ENCODE assay signal across 8 mouse cellular contexts in genomic region chr1:86443386-86444172, GRCm38 (mm10). TPM values are rescaled to one million over a fixed set of nuclear protein-coding genes. Genes with fewer than 3 reads are reported as not detected.
A peak's percentile ranks its signal among the peaks of the same experiment; 100 is the strongest.
DNase-seq lines count a peak whose midpoint lies in the region; ATAC-seq and TF ChIP-seq lines count a peak whose summit lies in the region.

No protein-coding gene starts in this region.

- peaks cover 22 to 64% of the 10 kb centered on the region in 2 experiments for H3K4me1 ChIP-seq in CH12.LX (ENCODE audit: control insufficient read depth in 1 of 2, insufficient read depth in 2 of 2)
- peaks cover 52% of the 10 kb centered on the region for H3K4me1 ChIP-seq in forebrain, embryonic 12.5 days
- H3K4me1 ChIP-seq in limb, embryonic 11.5 days (ENCODE audit: control insufficient read depth, insufficient read depth, low read length), result peaks cover 16% of the 10 kb centered on the region; the same call in 1 of the 2 replicates
- H3K4me1 ChIP-seq in neural tube, embryonic 11.5 days (ENCODE audit: control insufficient read depth, insufficient read depth, low read length), result peaks cover 16% of the 10 kb centered on the region

- ATAC-seq in forebrain, embryonic 12.5 days (ENCODE audit: low FRiP score), result no peak
- ATAC-seq in limb, embryonic 11.5 days (ENCODE audit: insufficient number of reproducible peaks, low FRiP score, low TSS enrichment, low read depth), result no peak
- ATAC-seq in neural tube, embryonic 11.5 days (ENCODE audit: insufficient read depth, low FRiP score, low TSS enrichment), result no peak

- no peak for TF ChIP-seq RAD21 in CH12.LX (IDR thresholded peaks at IDR 0.05; ENCODE audit: low read depth, low read length)

- no peak for TF ChIP-seq POLR2A in CH12.LX (IDR thresholded peaks at IDR 0.05; ENCODE audit: low read depth, low read length)

- 53% methylated on average over 8 of the region's 8 CpGs for WGBS in forebrain, embryonic 12.5 days
- 61% methylated on average over 8 of the region's 8 CpGs for WGBS in limb, embryonic 11.5 days
- WGBS in neural tube, embryonic 11.5 days, result 59% methylated on average over 8 of the region's 8 CpGs

- dilution Hi-C loops in CH12.LX (cut with MboI; ENCODE audit: extremely low pct_ligation_motif_present, extremely low pct_unique_long_range_greater_than_20kb, low sequenced_read_pairs), result no loop called here

- H3K79me2 ChIP-seq in CH12.LX (replicated peaks; ENCODE audit: control insufficient read depth, extremely low read depth, insufficient read depth, poor library complexity, severe bottlenecking), result no peaks in the 10 kb centered on the region

- peak overlapping the region; percentile 82; the same call in 1 of the 2 replicates for H3K4me2 ChIP-seq in CH12.LX (ENCODE audit: insufficient read depth, low read depth, poor library complexity, severe bottlenecking)
- peak overlapping the region; percentile 76 for H3K4me2 ChIP-seq in forebrain, embryonic 12.5 days
- H3K4me2 ChIP-seq in limb, embryonic 11.5 days (ENCODE audit: low read depth, severe bottlenecking), result peak overlapping the region; percentile 53
- H3K4me2 ChIP-seq in neural tube, embryonic 11.5 days (ENCODE audit: low read depth), result peak overlapping the region; percentile 91

- in situ Hi-C loops in CH12.LX (cut with MboI; ENCODE audit: low pct_ligation_motif_present, low pct_unique_long_range_greater_than_20kb, low sequenced_read_pairs), result loop anchor here (5.0 to 25.0 kb wide), 3 partner anchors 49 to 594 kb away; no protein-coding TSS in a partner anchor

- 0 out of 2 replicates have a peak overlapping the region, but pooled peaks have one; percentile 92 for H3K9ac ChIP-seq in CH12.LX (ENCODE audit: insufficient read depth, low read depth)
- peak overlapping the region; percentile 88 for H3K9ac ChIP-seq in forebrain, embryonic 12.5 days
- peak overlapping the region; percentile 98 for H3K9ac ChIP-seq in limb, embryonic 11.5 days (ENCODE audit: low read length)
- peak overlapping the region; percentile 97 for H3K9ac ChIP-seq in neural tube, embryonic 11.5 days (ENCODE audit: low read length)

- no peaks in the 10 kb centered on the region for H3K36me3 ChIP-seq in CH12.LX (replicated peaks in 1 of 2; ENCODE audit: control insufficient read depth in 1 of 2, insufficient read depth in 1 of 2, low read length in 1 of 2)
- H3K36me3 ChIP-seq in forebrain, embryonic 12.5 days (replicated peaks), result no peaks in the 10 kb centered on the region
- no peaks in the 10 kb centered on the region for H3K36me3 ChIP-seq in limb, embryonic 11.5 days (ENCODE audit: control insufficient read depth, insufficient read depth, low read length)
- H3K36me3 ChIP-seq in neural tube, embryonic 11.5 days (ENCODE audit: control insufficient read depth, insufficient read depth, low read length), result no peaks in the 10 kb centered on the region; the same call in 1 of the 2 replicates

- no peak for TF ChIP-seq CTCF in CH12.LX (conservative IDR thresholded peaks at IDR 0.05 in 1 of 2, IDR thresholded peaks at IDR 0.05 in 1 of 2; ENCODE audit: low read depth in 2 of 2, low read length in 2 of 2)

- TF ChIP-seq EP300 in CH12.LX (IDR thresholded peaks at IDR 0.05; ENCODE audit: low read length), result no peak

- H3K4me3 ChIP-seq in CH12.LX (replicated peaks in 1 of 3; ENCODE audit: low read depth in 2 of 3, low read length in 2 of 3, poor library complexity in 1 of 3), result no peak overlapping the region
- H3K4me3 ChIP-seq in forebrain, embryonic 12.5 days (replicated peaks), result peak overlapping the region; percentile 47
- peak overlapping the region; percentile 25; the same call in 1 of the 2 replicates for H3K4me3 ChIP-seq in limb, embryonic 11.5 days (ENCODE audit: low read depth, low read length)
- peak overlapping the region; percentile 45 for H3K4me3 ChIP-seq in neural tube, embryonic 11.5 days (ENCODE audit: low read depth, low read length)

- no peak overlapping the region for H3K27ac ChIP-seq in CH12.LX (ENCODE audit: insufficient read depth, low read depth)
- peak overlapping the region; percentile 99 for H3K27ac ChIP-seq in forebrain, embryonic 12.5 days
- peak overlapping the region; percentile 93 for H3K27ac ChIP-seq in limb, embryonic 11.5 days (replicated peaks; ENCODE audit: low read depth, low read length)
- H3K27ac ChIP-seq in neural tube, embryonic 11.5 days (ENCODE audit: low read depth, low read length), result peak overlapping the region; percentile 99

- no peaks in the 10 kb centered on the region for H3K27me3 ChIP-seq in CH12.LX (replicated peaks)
- H3K27me3 ChIP-seq in forebrain, embryonic 12.5 days, result no peaks in the 10 kb centered on the region
- no peaks in the 10 kb centered on the region for H3K27me3 ChIP-seq in limb, embryonic 11.5 days (ENCODE audit: control insufficient read depth, insufficient read depth, low read length)
- H3K27me3 ChIP-seq in neural tube, embryonic 11.5 days (ENCODE audit: control insufficient read depth, insufficient read depth, low read length), result no peaks in the 10 kb centered on the region

- H3K9me3 ChIP-seq in CH12.LX (replicated peaks; ENCODE audit: low read length), result no peaks in the 10 kb centered on the region
- H3K9me3 ChIP-seq in forebrain, embryonic 12.5 days, result no peaks in the 10 kb centered on the region
- no peaks in the 10 kb centered on the region for H3K9me3 ChIP-seq in limb, embryonic 11.5 days (ENCODE audit: control insufficient read depth, low read length)
- H3K9me3 ChIP-seq in neural tube, embryonic 11.5 days (ENCODE audit: control insufficient read depth, low read length), result no peaks in the 10 kb centered on the region

- DNase-seq in cerebellum, postnatal 10 days, result peak; percentile 22 to 34
- no peak for DNase-seq in cerebellum, adult 8-10 months
- DNase-seq in CH12.LX (ENCODE audit: extremely low read depth), result no peak
- DNase-seq in limb, embryonic 11.5 days (ENCODE audit: low spot score), result peak; percentile 36
- no peak for DNase-seq in neural tube, embryonic 11.5 days (ENCODE audit: low spot score)
- no peak for DNase-seq in retina, embryonic 14.5 days (ENCODE audit: low spot score)
- no peak for DNase-seq in spleen, postnatal 36 days (ENCODE audit: low spot score in 2 of 2)

TF ChIP-seq in CH12.LX, 34 proteins besides CTCF, POLR2A, EP300 and RAD21:
- TF ChIP-seq BHLHE40 (IDR thresholded peaks at IDR 0.05; ENCODE audit: low read depth, low read length) (no peak), POLR2AphosphoS2 (IDR thresholded peaks at IDR 0.05; ENCODE audit: low read depth, low read length) (no peak), SMC3 (IDR thresholded peaks at IDR 0.05; ENCODE audit: low read depth, low read length) (no peak), IRF4 (IDR thresholded peaks at IDR 0.05; ENCODE audit: low read depth, low read length) (no peak), TCF12 (IDR thresholded peaks at IDR 0.05; ENCODE audit: low read depth, low read length) (no peak), NRF1 (IDR thresholded peaks at IDR 0.05; ENCODE audit: low read depth, low read length) (no peak), TBP (conservative IDR thresholded peaks at IDR 0.05; ENCODE audit: low read depth, low read length) (no peak), USF1 (IDR thresholded peaks at IDR 0.05; ENCODE audit: low read depth, low read length) (no peak), USF2 (conservative IDR thresholded peaks at IDR 0.05; ENCODE audit: low read depth, low read length) (no peak), ZMIZ1 (IDR thresholded peaks at IDR 0.05; ENCODE audit: low read depth, low read length) (no peak)

RNA-seq across cellular contexts. Expression of gene Tex44, which starts 17.4 kb away (rescaled TPM):
- total RNA-seq in CH12.LX (2012; rRNA removed) (not detected in 2 replicates), CH12.LX (2014; rRNA removed) (not detected in 2 replicates)
- not detected in 2 replicates for polyA plus RNA-seq in CH12.LX (2012; ENCODE audit: insufficient read length, low read depth)
- not detected in 2 replicates for polyA plus RNA-seq in forebrain, embryonic 12.5 days (2016; fragmentation: Nextera tagmentation; extraction: Ambion mirVana)
- polyA plus RNA-seq in limb, embryonic 11.5 days (2014; fragmentation: Nextera tagmentation; extraction: Ambion mirVana), result not detected in 2 replicates
- not detected in 2 replicates for polyA plus RNA-seq in neural tube, embryonic 11.5 days (2014; fragmentation: Nextera tagmentation; extraction: Ambion mirVana)

RNA-seq across cellular contexts. Expression of gene Nmur1, which starts 17.6 kb away (rescaled TPM):
- 0.13 TPM in 1 of 2 replicates, not detected in the other for total RNA-seq in CH12.LX (2012; rRNA removed)
- not detected in 2 replicates for total RNA-seq in CH12.LX (2014; rRNA removed)
- polyA plus RNA-seq in CH12.LX (2012; ENCODE audit: insufficient read length, low read depth), result 0.16 TPM in 1 of 2 replicates, not detected in the other
- polyA plus RNA-seq in forebrain, embryonic 12.5 days (2016; fragmentation: Nextera tagmentation; extraction: Ambion mirVana), result not detected in 2 replicates
- polyA plus RNA-seq in limb, embryonic 11.5 days (2014; fragmentation: Nextera tagmentation; extraction: Ambion mirVana), result 0.12 and 0.40 TPM in 2 replicates
- polyA plus RNA-seq in neural tube, embryonic 11.5 days (2014; fragmentation: Nextera tagmentation; extraction: Ambion mirVana), result 0.35 TPM in 1 of 2 replicates, not detected in the other

Comparison
In these comparisons a context has a peak if more than half of its experiments do, and no peak if none do; other contexts are left out.
1. DNase-seq: peak in cerebellum, postnatal 10 days (2 of 2) and limb, embryonic 11.5 days (single experiment); none in cerebellum, adult 8-10 months (single experiment), CH12.LX (single experiment), neural tube, embryonic 11.5 days (single experiment), retina, embryonic 14.5 days (single experiment) and spleen, postnatal 36 days (0 of 2).
2. H3K4me3 ChIP-seq: peak in forebrain, embryonic 12.5 days (single experiment), limb, embryonic 11.5 days (single experiment) and neural tube, embryonic 11.5 days (single experiment); none in CH12.LX (0 of 3).
3. Peak in every context shown above with its lines, with median percentiles within 50 percentile points of each other: H3K4me2 ChIP-seq and H3K9ac ChIP-seq.